Mouse (Mus musculus) spleen, postnatal 10 days (tissue): ENCODE data around the gene Dand5.

Experiments
- DNase-seq, 2 experiments: peaks; one replicate each; pipeline ENCODE4 v3.0.0; 2021 to 2022; ENCODE audit warnings: low spot score in 2 of 2

Gene Dand5

GRCm38 (mm10) chr8:84770100-84770953 lies 52.3 kb downstream of the Dand5 start:
- no peak for DNase-seq

GRCm38 (mm10) chr8:84769324-84769723 lies 53.3 kb downstream of the Dand5 start:
- no peak for DNase-seq

- DNase-seq = no peak
Measured at GRCm38 (mm10) chr8:84768343-84769095, 54.1 kb downstream of the Dand5 start.

- no peak for DNase-seq
Measured at GRCm38 (mm10) chr8:84767221-84767620, 55.4 kb downstream of the Dand5 start.

GRCm38 (mm10) chr8:84766422-84766821 lies 56.2 kb downstream of the Dand5 start:
- no peak for DNase-seq

- no peak for DNase-seq
Measured at GRCm38 (mm10) chr8:84765629-84766028, 57.0 kb downstream of the Dand5 start.
